Mouse (Mus musculus): ENCODE data around the gene Nus1. TPM values are rescaled to one million over a fixed set of nuclear protein-coding genes. Genes with fewer than 3 reads are reported as not detected.
A peak's percentile ranks its signal among the peaks of the same experiment; 100 is the strongest.

The Nus1 gene
- polyA plus RNA-seq (2015; fragmentation: Nextera tagmentation; extraction: Ambion mirVana) = 9.0 and 11.3 TPM in 2 replicates

DNA sequence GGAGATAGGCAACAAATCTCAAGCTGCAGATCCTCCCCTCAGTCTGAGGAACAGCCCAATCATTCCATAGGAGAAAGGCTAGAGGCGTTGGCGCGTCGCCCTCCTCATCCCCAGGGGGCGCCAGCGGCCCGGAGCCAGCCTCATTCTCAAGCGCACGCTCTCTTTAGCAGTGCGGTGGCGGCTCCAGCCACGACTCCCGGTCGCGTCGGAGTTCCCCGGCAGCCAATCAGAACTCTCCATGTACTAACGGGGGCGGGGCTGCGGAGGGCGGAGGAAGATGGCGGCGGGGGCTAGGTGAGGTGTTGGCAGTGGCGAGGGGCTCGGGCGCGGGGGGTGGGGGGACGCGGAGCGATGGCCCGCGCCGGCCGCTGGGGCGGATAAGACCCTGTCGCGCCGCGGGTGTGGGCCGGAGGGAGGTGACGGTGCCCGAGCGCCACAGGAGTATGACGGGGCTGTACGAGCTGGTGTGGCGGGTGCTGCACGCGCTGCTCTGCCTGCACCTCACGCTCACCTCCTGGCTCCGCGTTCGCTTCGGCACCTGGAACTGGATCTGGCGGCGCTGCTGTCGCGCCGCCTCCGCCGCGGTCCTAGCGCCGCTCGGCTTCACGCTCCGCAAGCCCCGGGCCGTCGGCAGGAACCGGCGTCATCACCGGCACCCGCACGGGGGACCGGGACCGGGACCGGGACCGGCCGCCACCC lies at the start of gene Nus1:
Nus1 (plus strand) TSS at position 249 of the 699 bp plus-strand sequence.
- no peaks in the 10 kb centered on the region for H3K27me3 ChIP-seq (replicated peaks; ENCODE audit: insufficient read depth, low read length)
- under 1% methylated on average over 61 of the region's 79 CpGs for WGBS

DNA sequence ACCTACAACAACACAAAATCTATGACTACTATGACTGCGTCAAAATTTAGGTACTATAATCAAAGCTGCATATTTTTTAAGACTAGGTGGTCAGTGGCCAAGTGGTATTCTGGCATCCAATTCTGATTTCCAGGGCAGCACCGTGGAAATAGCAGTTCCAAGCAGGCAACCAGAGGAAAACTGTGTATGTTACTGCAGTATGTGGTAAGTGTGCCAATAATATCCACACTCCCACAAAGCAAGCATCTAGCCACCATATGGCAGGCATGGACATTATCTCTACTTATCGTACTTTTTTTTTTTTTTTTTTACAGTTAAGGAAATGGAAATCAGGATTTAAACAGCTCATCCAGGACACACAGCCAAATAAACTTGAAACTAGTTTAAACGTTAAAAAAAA lies 49.0 kb upstream of the Nus1 start:
- DNase-seq (ENCODE audit: low spot score) = no peak
- TF ChIP-seq CTCF (IDR thresholded peaks at IDR 0.05) (no peak), EP300 (IDR thresholded peaks at IDR 0.05) (no peak)
- H3K4me3 ChIP-seq (ENCODE audit: low read depth, low read length) = no peak overlapping the region
- no peak overlapping the region for H3K4me2 ChIP-seq (replicated peaks; ENCODE audit: low read depth, low read length)
- no peak overlapping the region for H3K9ac ChIP-seq (replicated peaks; ENCODE audit: low read depth)
- H3K36me3 ChIP-seq (ENCODE audit: insufficient read depth, low read length) = no peaks in the 10 kb centered on the region
- no peaks in the 10 kb centered on the region for H3K9me3 ChIP-seq (ENCODE audit: low read length)
- no peak overlapping the region for H3K27ac ChIP-seq (ENCODE audit: low read length)
- H3K27me3 ChIP-seq (replicated peaks; ENCODE audit: insufficient read depth, low read length) = no peaks in the 10 kb centered on the region
- 78% methylated on average over 4 of the region's 4 CpGs for WGBS
- no peaks in the 10 kb centered on the region for H3K4me1 ChIP-seq (ENCODE audit: insufficient read depth, low read depth, low read length)
- ATAC-seq = no peak

More for the DNA sequence above, at the start of gene Nus1:
- Histone ChIP-seq H3K9me3 (ENCODE audit: low read length) (no peaks in the 10 kb centered on the region), H3K4me2 (replicated peaks; ENCODE audit: low read depth, low read length) (peak within 1 kb of the TSS; percentile 74), H3K4me1 (ENCODE audit: insufficient read depth, low read depth, low read length) (peaks cover 6% of the 10 kb centered on the region; the same call in 1 of the 2 replicates), H3K4me3 (ENCODE audit: low read depth, low read length) (peak within 1 kb of the TSS; percentile 94), H3K27ac (ENCODE audit: low read length) (peak within 1 kb of the TSS; percentile 96), H3K36me3 (ENCODE audit: insufficient read depth, low read length) (no peaks in the 10 kb centered on the region), H3K9ac (replicated peaks; ENCODE audit: low read depth) (peak within 1 kb of the TSS; percentile 87)
- TF ChIP-seq EP300 (IDR thresholded peaks at IDR 0.05) (no peak), CTCF (IDR thresholded peaks at IDR 0.05) (peak; percentile 94)
- peak; percentile 98 for ATAC-seq
- peak; percentile 99 for DNase-seq (ENCODE audit: low spot score)

DNA sequence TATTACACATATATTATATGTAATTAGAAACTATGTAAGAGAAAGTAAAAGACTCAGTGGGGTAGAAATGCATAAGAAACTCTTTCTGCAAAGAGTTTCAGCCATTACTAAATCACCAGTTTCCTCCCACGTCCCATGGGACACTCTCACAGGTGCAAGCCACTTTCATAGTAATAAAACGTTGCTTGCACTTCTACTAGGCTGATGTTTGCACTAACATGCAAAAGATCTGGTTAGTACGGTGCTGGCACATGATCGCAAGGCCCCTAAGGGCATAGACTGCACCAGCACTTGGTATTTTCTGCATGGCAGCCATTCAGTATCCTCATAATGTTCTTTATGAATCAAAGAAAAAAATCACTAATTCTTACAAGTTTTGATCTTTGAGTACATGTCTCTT lies 43.5 kb upstream of the Nus1 start:
- no peak for DNase-seq (ENCODE audit: low spot score)
- no peak overlapping the region for H3K4me2 ChIP-seq (replicated peaks; ENCODE audit: low read depth, low read length)
- no peaks in the 10 kb centered on the region for H3K9me3 ChIP-seq (ENCODE audit: low read length)
- no peaks in the 10 kb centered on the region for H3K4me1 ChIP-seq (ENCODE audit: insufficient read depth, low read depth, low read length)
- H3K27me3 ChIP-seq (replicated peaks; ENCODE audit: insufficient read depth, low read length) = no peaks in the 10 kb centered on the region
- H3K9ac ChIP-seq (replicated peaks; ENCODE audit: low read depth) = no peak overlapping the region
- 73% methylated on average over 4 of the region's 4 CpGs for WGBS
- ATAC-seq = no peak
- H3K36me3 ChIP-seq (ENCODE audit: insufficient read depth, low read length) = no peaks in the 10 kb centered on the region
- no peak overlapping the region for H3K4me3 ChIP-seq (ENCODE audit: low read depth, low read length)
- H3K27ac ChIP-seq (ENCODE audit: low read length) = no peak overlapping the region
- no peak for TF ChIP-seq CTCF (IDR thresholded peaks at IDR 0.05)
- TF ChIP-seq EP300 (IDR thresholded peaks at IDR 0.05) = no peak

DNA sequence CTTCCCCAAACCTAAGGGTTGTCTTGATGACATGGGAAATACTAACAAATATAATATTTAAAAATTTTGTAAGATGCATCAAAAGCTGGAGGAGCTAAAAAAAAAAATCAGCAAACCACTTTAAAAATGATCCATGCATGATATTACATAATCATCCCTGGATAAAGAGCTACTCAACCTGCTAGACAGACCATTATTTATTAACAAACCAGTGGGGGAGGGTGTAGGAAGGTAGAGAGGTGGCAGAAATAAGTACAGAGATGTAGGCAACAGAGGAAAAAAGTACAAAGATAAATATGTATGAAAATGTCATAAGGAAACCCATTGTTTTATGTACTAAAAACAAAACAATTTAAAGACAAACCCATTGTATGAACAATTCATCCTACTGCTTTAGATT lies 42.7 kb upstream of the Nus1 start:
- Histone ChIP-seq H3K9ac (replicated peaks; ENCODE audit: low read depth) (no peak overlapping the region), H3K9me3 (ENCODE audit: low read length) (no peaks in the 10 kb centered on the region), H3K4me1 (ENCODE audit: insufficient read depth, low read depth, low read length) (no peaks in the 10 kb centered on the region), H3K4me3 (ENCODE audit: low read depth, low read length) (no peak overlapping the region), H3K27me3 (replicated peaks; ENCODE audit: insufficient read depth, low read length) (no peaks in the 10 kb centered on the region), H3K27ac (ENCODE audit: low read length) (no peak overlapping the region), H3K36me3 (ENCODE audit: insufficient read depth, low read length) (no peaks in the 10 kb centered on the region), H3K4me2 (replicated peaks; ENCODE audit: low read depth, low read length) (no peak overlapping the region)
- TF ChIP-seq EP300 (IDR thresholded peaks at IDR 0.05) (no peak), CTCF (IDR thresholded peaks at IDR 0.05) (no peak)
- no peak for ATAC-seq
- DNase-seq (ENCODE audit: low spot score) = no peak

DNA sequence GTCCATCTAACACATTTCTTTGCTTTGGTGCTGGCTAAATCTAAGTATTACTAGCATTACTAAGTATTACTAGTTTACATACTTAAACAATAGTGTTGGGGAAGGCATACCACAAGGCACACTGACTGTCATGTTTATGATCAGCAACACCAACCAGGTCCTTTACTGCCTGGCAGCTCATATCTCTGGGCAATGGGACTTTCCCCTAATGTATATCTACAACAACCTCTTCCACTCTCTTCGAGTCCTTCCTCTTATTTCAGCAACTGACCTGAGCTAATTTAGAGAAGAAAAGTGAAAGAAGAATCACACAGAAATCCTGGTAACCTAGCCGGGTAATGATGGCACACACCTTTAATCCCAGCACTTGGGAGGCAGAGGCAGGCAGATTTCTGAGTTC lies 40.9 kb upstream of the Nus1 start:
- H3K36me3 ChIP-seq (ENCODE audit: insufficient read depth, low read length) = no peaks in the 10 kb centered on the region
- no peak overlapping the region for H3K4me2 ChIP-seq (replicated peaks; ENCODE audit: low read depth, low read length)
- DNase-seq (ENCODE audit: low spot score) (no peak), ATAC-seq (no peak)
- H3K4me3 ChIP-seq (ENCODE audit: low read depth, low read length) = no peak overlapping the region
- no peaks in the 10 kb centered on the region for H3K9me3 ChIP-seq (ENCODE audit: low read length)
- H3K4me1 ChIP-seq (ENCODE audit: insufficient read depth, low read depth, low read length) = no peaks in the 10 kb centered on the region
- TF ChIP-seq CTCF (IDR thresholded peaks at IDR 0.05) = no peak
- no peak for TF ChIP-seq EP300 (IDR thresholded peaks at IDR 0.05)
- no peaks in the 10 kb centered on the region for H3K27me3 ChIP-seq (replicated peaks; ENCODE audit: insufficient read depth, low read length)
- no peak overlapping the region for H3K27ac ChIP-seq (ENCODE audit: low read length)
- 85% methylated on average over 2 of the region's 2 CpGs for WGBS
- no peak overlapping the region for H3K9ac ChIP-seq (replicated peaks; ENCODE audit: low read depth)

DNA sequence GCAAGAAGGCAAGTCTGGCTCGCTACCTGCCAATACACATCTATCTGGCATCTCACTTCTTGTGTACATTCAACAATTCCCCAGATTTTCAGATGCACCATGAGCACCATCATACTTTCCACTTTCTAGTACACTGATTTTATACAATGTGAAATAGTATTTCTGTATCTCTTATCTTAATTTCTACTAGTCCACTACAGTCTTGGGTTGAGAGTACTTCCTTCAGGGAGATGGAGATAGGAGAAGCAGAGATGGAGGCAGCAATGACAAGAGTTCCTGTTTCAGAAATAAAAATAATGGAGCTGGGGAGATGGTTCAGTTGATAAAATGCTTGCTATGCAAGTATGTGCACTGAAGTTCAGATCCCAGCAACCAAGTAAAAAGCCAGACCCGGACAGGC lies 39.5 kb upstream of the Nus1 start:
- no peaks in the 10 kb centered on the region for H3K36me3 ChIP-seq (ENCODE audit: insufficient read depth, low read length)
- ATAC-seq (no peak), DNase-seq (ENCODE audit: low spot score) (no peak)
- H3K9me3 ChIP-seq (ENCODE audit: low read length) = no peaks in the 10 kb centered on the region
- no peaks in the 10 kb centered on the region for H3K27me3 ChIP-seq (replicated peaks; ENCODE audit: insufficient read depth, low read length)
- H3K4me3 ChIP-seq (ENCODE audit: low read depth, low read length) = no peak overlapping the region
- no peaks in the 10 kb centered on the region for H3K4me1 ChIP-seq (ENCODE audit: insufficient read depth, low read depth, low read length)
- TF ChIP-seq EP300 (IDR thresholded peaks at IDR 0.05) (no peak), CTCF (IDR thresholded peaks at IDR 0.05) (no peak)
- WGBS = 90% methylated on average over 2 of the region's 2 CpGs
- H3K4me2 ChIP-seq (replicated peaks; ENCODE audit: low read depth, low read length) = no peak overlapping the region
- H3K9ac ChIP-seq (replicated peaks; ENCODE audit: low read depth) = no peak overlapping the region
- H3K27ac ChIP-seq (ENCODE audit: low read length) = no peak overlapping the region
